Mouse (Mus musculus) MEL-GATA-1-ER (cell line): ENCODE data around the gene Kpna1.
A peak's percentile ranks its signal among the peaks of the same experiment; 100 is the strongest.
"Not testable (repeated sequence)": the region's sequence is repeated elsewhere in the genome, so short reads cannot be mapped to it uniquely, and the experiment has no call there.

Experiments
- DNase-seq: peaks from one replicate; pipeline ENCODE4 v3.0.0-alpha.2; 2012; ENCODE audit warnings: low read depth; ENCODE audit errors: extremely low read depth

The Kpna1 gene

GRCm38 (mm10) chr16:35987930-35988329 lies 9.4 kb downstream of the Kpna1 start:
- DNase-seq = no peak

GRCm38 (mm10) chr16:35992391-35992790 lies 13.8 kb downstream of the Kpna1 start:
- no peak for DNase-seq

DNA sequence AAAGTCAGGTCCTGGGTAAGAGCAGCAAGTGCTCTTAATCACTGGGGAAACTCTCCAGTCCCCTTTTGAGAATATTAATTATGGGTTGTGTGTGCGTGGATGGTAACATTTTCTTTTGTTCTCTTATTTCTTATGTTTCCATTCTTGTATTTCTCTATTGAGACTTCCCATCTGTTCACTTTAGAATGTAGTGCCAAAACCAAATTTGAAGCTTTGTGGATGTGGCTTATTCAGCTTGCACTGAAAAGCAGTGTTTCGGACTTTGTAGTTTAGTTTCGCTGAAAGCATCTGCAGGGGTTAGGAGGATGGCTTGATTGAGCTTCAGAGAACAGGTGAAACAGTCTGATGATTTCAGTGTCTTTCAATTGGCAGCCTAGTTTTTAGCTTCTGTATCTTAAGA lies 14.8 kb downstream of the Kpna1 start:
- no peak for DNase-seq

GRCm38 (mm10) chr16:35998852-35999251 lies 20.3 kb downstream of the Kpna1 start:
- DNase-seq = not testable (repeated sequence)

DNA sequence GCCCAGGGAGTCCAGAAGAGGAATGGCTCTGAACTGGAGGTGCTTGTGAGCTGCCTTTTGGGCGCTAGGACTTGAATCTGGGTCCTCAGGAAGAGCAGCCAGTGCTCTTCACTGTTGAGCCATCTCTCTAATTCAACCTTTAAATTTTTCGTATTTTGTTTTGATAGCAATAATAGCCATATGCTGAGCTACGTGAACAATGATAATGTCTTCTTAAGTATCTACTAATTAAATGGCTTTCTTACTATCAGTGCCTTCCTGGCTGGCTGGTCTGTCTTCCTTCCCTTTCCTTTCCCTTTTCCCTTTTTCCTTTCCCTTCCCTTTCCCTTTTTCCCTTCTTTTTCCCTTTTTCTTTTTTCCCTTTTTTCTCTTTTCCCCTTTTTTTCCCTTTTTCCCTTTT lies 29.8 kb downstream of the Kpna1 start:
- no peak for DNase-seq

DNA sequence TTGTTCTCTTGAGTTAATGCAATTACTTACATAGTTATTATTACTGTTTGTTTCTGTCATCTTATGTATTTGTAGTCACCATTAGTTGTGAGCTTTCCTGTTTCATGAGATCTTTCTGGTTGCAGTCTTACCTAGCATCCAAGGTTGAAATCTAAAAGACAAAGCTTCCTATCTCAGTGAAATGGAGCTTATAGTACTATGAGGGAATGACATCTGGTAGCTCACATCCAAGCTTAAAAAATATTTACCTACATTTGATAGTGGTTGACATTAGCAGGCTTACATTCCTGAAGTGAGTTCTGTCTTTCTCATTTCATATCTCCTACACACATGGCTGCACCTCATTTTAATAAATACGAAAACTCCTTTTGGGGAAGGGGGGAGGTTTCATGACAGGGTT lies 37.8 kb downstream of the Kpna1 start:
- no peak for DNase-seq

GRCm38 (mm10) chr16:36028120-36028519 lies 49.6 kb downstream of the Kpna1 start:
- not testable (repeated sequence) for DNase-seq

GRCm38 (mm10) chr16:36040640-36041624 lies 62.4 kb downstream of the Kpna1 start, which contains the start of gene Wdr5b:
Gene Wdr5b (plus strand): TSS chr16:36041190.
- peak; percentile 98 for DNase-seq

GRCm38 (mm10) chr16:36041625-36042020 lies 63.1 kb downstream of the Kpna1 start:
- DNase-seq = no peak

- no peak for DNase-seq
These were observed 64.5 kb downstream of the Kpna1 start for GRCm38 (mm10) chr16:36043073-36043472.

GRCm38 (mm10) chr16:36043964-36044363 lies 65.4 kb downstream of the Kpna1 start:
- no peak for DNase-seq

GRCm38 (mm10) chr16:36047538-36047937 lies 69.0 kb downstream of the Kpna1 start:
- DNase-seq = no peak

- DNase-seq = no peak
These were observed 72.9 kb downstream of the Kpna1 start for GRCm38 (mm10) chr16:36051491-36051890.

DNA sequence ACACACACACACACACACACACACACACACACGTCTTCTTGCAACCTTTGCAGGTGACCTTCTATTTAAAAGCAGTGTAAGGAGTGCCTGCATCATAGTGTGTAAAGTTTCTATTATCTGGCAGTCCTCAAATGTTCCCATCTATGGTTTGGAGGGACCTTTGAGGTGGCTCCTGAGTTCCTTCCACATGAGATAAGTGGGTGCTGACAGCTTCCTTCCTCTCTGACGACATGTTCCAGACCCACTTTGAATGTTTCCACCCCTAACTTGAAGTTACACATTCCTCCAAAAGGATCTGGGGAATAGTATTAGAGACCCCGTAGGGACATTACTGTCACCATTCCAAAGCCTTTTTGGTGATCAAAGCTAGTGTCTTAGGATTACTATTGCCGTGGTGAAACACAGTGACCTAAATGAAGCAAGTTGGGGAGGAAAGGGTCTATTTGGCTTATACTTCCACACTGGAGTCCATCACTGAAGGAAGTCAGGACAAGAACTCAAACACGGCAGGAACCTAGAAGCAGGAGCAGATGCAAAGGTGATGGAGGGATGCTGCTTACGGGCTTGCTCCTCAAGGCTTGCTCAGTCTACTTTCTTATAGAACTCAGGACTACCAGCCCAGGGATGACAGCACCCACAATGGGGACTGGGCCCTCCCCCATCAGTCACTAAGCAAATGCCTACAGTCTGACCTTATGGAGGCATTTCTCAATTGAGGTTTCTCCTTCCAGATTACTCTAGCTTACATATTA lies 75.2 kb downstream of the Kpna1 start:
- DNase-seq = no peak

GRCm38 (mm10) chr16:36054920-36055319 lies 76.4 kb downstream of the Kpna1 start:
- no peak for DNase-seq

DNA sequence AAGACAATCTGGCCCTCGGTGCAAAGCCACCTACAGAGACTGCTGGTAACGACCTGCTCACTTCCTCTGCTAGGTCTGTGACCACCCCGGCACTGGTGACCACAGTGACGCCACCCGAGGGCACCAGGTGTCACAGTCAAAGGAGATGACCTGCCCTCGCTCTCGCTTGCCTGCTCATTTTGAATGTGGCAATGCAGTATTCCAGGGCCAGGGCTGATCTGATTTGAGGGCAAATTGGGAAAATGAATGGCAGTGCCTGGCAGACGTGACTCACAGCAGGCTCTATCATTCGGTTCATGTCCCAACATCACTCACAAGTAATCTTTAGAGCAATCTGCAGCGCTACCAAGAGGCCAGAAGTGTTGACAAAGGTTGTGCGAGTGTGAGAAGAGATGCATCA lies 77.9 kb downstream of the Kpna1 start:
- DNase-seq = no peak

GRCm38 (mm10) chr16:36057933-36058475 lies 79.5 kb downstream of the Kpna1 start:
- no peak for DNase-seq

DNA sequence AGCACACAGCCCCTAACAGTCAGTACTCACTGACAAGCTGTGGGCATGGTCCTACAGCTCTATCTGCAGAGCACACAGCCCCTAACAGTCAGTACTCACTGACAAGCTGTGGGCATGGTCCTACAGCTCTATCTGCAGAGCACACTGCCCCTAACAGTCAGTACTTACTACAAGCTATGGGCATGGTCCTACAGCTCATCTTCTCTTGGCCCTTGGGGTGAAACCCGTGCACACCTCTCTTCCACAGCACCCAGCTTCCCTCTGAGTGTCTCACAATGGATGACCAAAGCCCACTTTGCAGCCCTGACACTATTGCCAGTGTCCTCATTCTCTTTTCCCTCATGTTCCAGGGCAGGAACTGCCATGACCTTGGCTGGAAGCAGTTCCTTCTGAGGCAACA lies 84.0 kb downstream of the Kpna1 start:
- DNase-seq = not testable (repeated sequence)

DNA sequence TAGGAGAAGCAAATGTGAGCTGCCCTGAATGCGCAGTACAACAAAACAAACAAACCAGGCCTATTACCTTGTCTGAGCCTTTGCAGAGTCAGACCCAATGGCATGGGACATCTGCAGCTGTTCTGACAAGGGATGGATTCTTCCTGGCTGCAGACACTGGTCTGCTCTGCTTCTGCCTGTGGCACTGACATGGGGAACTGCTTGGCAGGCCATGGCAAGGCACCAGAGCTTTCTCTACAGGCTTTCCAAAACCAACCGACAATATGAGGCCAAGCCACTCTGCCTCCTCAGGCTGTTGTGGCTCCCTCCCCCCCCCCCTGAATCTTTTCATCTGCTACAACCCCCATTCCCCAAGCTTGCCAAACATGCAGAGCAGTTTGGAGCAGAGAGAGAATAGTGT lies 84.8 kb downstream of the Kpna1 start:
- DNase-seq = no peak

DNA sequence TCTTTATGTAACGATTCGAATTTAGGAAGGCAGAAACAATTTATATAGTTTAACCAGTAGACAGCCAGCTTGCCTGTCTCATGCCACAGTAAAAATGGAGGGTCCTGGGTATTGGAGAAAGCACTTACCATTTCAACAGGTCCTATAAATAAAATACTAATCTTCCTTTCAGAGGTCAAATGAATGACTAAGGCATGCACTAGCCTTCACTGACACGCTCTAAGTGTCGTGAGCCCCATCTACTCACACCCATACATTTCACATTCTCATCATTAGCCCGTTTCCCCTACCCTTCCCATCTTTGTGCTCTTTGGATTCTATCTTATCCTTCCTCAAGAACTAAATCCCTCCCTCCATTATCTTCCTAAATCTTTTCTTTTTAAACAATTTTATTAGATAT lies 86.4 kb downstream of the Kpna1 start:
- no peak for DNase-seq

GRCm38 (mm10) chr16:36067694-36068093 lies 89.1 kb downstream of the Kpna1 start:
- DNase-seq = peak; percentile 47

DNA sequence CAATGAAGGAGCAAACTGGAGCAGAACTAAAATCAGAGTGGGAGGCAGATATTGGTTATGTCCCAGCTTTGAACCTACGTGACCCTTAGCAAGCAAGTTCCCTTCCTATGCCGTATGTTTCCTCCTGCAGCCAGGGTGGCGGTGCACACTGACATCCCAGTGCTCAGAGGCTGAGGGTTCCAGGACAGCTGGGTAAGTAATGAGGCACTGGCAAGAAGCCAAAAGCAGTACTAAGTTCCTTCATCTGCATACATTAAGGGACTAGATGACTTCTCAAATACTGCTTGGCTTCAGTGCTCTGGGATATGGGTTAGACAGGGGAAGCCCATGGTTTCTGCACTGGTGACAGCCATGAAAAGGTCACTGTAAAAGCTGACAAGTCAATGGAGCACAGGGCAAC lies 89.8 kb downstream of the Kpna1 start:
- peak; percentile 57 for DNase-seq
